Mouse (Mus musculus) mouse embryonic stem cell (cell line): ENCODE measurements around the gene Adgra3.

ENCODE experiments used
- in situ Hi-C, 2 experiments: fragments of 300-500 bp; cut with MboI; formaldehyde crosslinking; loops; 1 replicate in 1 of 2; 3 replicates in 1 of 2; pipeline ENCODE4 v1.14.3; 2019 to 2020; ENCODE audit warnings: low sequenced_read_pairs in 2 of 2, low pct_unique_long_range_greater_than_20kb in 1 of 2, mixed read lengths in 1 of 2; ENCODE audit not compliant: unreplicated experiment in 1 of 2

Adgra3 gene

DNA sequence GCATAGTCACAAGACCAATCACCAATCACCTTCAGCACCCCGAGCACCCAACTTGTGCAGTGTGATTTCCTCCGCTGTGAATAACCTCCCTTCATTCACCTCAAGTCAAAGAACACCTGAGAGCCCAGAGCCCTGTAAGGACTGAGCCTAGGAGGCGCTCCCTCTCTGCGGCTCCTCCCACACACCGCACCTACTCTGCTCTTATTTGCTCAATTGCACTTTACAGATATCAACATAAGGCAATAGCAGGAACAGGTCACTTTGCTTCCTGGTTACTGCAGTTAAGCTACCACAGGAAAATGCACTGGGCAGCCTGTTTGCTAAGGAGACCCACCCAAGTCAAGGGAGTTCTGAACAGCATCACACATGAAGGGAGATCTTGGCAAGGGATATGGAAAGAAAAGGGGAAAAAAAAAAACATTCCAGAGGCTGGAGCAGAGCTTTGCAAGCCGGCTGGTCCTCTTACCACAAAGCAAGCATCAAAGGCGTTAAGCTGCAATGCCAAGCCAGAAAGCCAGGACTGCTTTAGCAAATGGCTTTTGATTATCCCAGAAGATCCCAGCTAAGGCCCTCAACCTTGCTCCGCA is 68.0 kb downstream of the Adgra3 start:
- in situ Hi-C loops, result no loop called here

DNA sequence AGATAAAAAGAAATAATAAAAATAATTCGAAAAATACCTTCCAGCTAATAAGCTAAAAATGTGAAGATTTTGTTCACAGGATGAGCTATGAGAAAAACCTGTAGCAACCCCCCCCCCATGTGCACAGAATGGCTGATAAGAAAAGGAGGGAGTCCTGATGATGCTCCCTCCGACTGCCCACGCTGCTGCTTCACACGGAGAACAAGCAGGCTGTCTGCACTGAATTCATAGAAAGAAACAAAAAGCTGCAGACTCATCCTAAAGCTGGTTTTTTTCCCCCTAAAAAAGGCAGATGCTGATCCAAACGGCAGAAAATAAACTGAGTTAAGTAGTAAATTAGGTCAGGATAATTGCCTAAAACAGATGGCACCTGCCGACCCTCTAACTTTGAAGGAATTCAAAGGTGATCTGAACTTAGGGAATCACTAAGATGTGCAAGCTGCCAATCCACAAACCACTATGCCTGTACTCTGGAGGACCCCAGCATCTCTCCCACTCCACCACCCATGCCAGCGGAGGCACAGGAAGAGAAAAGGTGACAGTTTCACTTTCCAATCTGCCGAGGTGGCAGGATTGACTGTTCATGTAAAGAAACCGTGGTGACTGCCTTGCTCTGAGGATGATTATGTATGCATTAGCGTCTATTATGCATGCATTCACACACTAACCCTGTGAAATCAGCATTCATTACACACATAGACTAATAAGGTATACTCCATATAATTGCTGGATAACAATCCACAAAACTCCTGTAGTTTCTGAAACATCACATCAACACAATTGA is 70.6 kb downstream of the Adgra3 start:
- in situ Hi-C loops, result no loop called here

DNA sequence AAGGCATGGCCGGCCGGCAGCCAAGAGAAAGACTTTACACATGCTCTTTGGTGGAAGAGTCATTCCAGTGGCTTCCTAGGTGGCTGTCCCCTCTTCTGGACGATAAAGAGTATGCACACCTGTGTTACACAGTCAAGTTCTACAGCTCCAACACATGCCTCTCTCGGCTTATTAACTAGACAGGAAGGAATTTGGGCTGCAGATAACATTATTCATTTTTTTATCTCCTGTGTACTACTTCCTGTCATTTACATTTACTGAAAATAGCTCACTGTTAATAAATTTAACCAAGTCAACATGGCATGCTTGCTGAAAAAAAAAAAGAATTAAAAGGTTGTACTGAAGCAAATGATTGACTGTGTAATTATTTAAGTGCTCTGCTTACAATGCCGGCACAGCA is 78.1 kb downstream of the Adgra3 start:
- in situ Hi-C loops, result no loop called here

- in situ Hi-C loops, result no loop called here
Observed at GRCm38 (mm10) chr5:49979246-49979645, 79.6 kb downstream of the Adgra3 start.

GRCm38 (mm10) chr5:49975971-49976370 is 82.8 kb downstream of the Adgra3 start:
- in situ Hi-C loops, result no loop called here

DNA sequence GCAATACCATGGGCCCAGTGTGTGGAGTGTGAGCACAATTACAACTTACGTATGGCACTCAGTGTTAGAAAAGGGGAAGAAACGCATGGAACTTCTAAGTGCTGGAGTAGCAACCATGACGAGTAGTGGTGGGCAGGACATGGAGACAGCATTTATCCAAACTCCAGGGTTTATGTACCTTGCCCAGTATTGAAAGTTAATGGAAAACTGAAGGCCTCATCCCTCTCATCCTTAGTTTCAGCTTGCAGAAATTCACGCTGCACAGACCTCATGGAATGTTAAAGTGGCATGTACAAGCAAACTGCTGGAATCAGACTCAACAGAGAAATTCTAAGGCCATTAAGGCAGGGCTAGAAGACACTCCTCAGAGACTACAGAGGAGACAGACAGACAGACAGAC is 84.6 kb downstream of the Adgra3 start:
- in situ Hi-C loops, result loop anchor here (25.0 kb wide), 1 partner anchor 612 kb away; no protein-coding TSS in a partner anchor

GRCm38 (mm10) chr5:49969660-49970059 is 89.1 kb downstream of the Adgra3 start:
- in situ Hi-C loops, result loop anchor here (25.0 kb wide), 1 partner anchor 607 kb away; no protein-coding TSS in a partner anchor

- in situ Hi-C loops, result loop anchor here (25.0 kb wide), 1 partner anchor 605 kb away; no protein-coding TSS in a partner anchor
Observed at GRCm38 (mm10) chr5:49967726-49968125, 91.1 kb downstream of the Adgra3 start.

DNA sequence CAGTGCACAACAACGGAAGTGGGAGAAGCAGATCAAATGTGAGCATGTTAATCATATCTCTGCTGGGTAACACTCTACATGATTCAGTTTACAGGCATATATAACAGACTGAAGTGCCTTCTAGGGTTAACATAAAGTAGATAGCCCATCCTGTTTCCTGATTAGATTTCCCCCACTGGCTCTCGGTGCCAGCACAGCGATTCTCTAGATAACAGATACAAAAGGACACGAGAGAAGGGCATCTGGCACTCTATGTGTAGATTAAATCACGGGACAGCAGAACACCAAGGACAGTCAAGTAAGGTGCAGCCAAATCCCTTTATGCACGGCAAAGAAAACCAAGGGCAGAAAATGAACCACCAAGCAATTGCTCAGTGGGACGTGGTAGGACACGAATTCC is 93.0 kb downstream of the Adgra3 start:
- in situ Hi-C loops, result loop anchor here (25.0 kb wide), 1 partner anchor 604 kb away; no protein-coding TSS in a partner anchor

- in situ Hi-C loops, result loop anchor here (25.0 kb wide), 1 partner anchor 599 kb away; no protein-coding TSS in a partner anchor
Observed at GRCm38 (mm10) chr5:49961478-49962431, 97.1 kb downstream of the Adgra3 start.

- in situ Hi-C loops, result no loop called here
Observed at GRCm38 (mm10) chr5:49936354-49936753, 122.5 kb downstream of the Adgra3 start.

DNA sequence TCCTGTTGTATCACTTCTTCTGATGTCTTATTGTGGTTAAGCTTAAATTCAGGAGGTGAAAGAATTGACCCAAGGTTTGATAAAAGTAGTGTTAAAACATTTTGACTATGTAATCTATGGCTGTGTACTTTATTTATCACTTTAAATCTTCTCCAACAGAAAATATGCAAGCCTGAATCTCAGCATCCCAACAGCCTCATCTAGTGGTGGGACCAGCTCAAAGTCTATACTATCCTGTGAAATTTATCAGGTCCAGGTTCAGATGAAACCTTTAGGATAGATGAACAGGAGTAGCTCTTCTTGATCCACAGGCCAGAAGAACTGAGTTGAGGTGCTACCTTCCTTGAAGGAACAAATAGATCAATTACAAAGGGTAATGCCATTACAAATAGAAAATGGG is 134.1 kb downstream of the Adgra3 start:
- in situ Hi-C loops, result no loop called here

DNA sequence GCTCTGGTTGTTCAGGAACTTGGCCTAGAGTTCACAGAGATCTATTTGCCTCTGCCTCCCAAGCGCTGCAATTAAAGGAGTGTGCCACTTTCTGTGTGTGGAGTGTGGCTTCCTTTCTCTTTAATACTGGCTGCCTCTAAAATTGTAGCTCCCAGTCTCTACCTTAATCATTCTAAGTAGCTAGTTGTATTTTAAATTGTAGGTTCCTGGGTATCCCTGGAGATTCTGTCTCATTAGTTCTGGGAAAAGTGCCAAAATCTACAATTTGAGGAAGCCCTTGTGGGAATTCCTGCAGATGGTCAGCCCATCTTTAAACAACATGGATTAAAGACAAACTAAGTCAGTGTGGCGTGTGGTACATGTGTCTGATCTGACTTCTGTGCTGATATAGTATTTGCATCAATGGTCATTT is 143.1 kb downstream of the Adgra3 start:
- in situ Hi-C loops, result no loop called here
